Mouse (Mus musculus): ENCODE measurements around the gene Stox2. TPM values are rescaled to one million over a fixed set of nuclear protein-coding genes. Genes with fewer than 3 reads are reported as not detected.

The Stox2 gene
- total and polyA plus RNA-seq, 2 experiments from 2014 or later = 36.3 to 94.5 TPM

DNA sequence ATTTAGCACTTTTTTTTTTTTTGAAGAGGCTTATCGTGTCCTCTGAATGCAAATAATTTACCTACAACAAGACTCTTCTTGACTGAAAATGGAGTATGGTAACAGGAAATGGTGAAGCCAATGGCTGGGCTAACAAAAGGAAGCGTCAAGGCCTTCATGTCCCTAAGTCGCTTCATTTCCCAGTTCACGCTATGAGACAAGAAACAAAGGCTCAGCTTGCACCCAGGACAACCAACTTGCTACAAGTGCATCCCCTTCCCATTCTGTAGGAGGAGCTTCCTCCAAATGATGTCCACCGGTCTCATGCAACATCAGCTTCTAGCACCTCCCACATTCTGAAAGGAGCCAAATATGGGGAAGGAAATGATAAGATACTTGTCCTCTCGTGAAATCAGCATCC, 160.7 kb downstream of the Stox2 start:
- Histone ChIP-seq H3K27ac (peak overlapping the region; percentile 98; the same call in 1 of the 2 replicates), H3K27me3 (ENCODE audit: insufficient read depth, low read length) (no peaks in the 10 kb centered on the region), H3K9ac (replicated peaks; ENCODE audit: low read length) (peak overlapping the region; percentile 99; the same call in 1 of the 2 replicates), H3K4me2 (ENCODE audit: low read depth, low read length) (peak overlapping the region; percentile 95), H3K9me3 (ENCODE audit: low read length) (no peaks in the 10 kb centered on the region), H3K36me3 (ENCODE audit: insufficient read depth, low read length) (no peaks in the 10 kb centered on the region), H3K4me3 (ENCODE audit: low read length) (peak overlapping the region; percentile 71), H3K4me1 (ENCODE audit: insufficient read depth, low read length) (peaks cover 49% of the 10 kb centered on the region)
- 19% methylated on average over 6 of the region's 6 CpGs for WGBS
- ATAC-seq (no peak), DNase-seq (ENCODE audit: low spot score) (peak; percentile 31)
- TF ChIP-seq CTCF (IDR thresholded peaks at IDR 0.05; ENCODE audit: low read depth) = no peak

GRCm38 (mm10) chr8:47284329-47285326, 161.5 kb downstream of the Stox2 start:
- Histone ChIP-seq H3K27me3 (ENCODE audit: insufficient read depth, low read length) (no peaks in the 10 kb centered on the region), H3K4me1 (ENCODE audit: insufficient read depth, low read length) (peaks cover 46% of the 10 kb centered on the region), H3K27ac (peak overlapping the region; percentile 71), H3K36me3 (ENCODE audit: insufficient read depth, low read length) (no peaks in the 10 kb centered on the region), H3K9ac (replicated peaks; ENCODE audit: low read length) (peak overlapping the region; percentile 30), H3K4me3 (ENCODE audit: low read length) (peak overlapping the region; percentile 71), H3K4me2 (ENCODE audit: low read depth, low read length) (peak overlapping the region; percentile 95), H3K9me3 (ENCODE audit: low read length) (no peaks in the 10 kb centered on the region)
- no peak for ATAC-seq
- WGBS = 16% methylated on average over 21 of the region's 21 CpGs
- TF ChIP-seq CTCF (IDR thresholded peaks at IDR 0.05; ENCODE audit: low read depth) = no peak
- peak; percentile 54 for DNase-seq (ENCODE audit: low spot score)

- Histone ChIP-seq H3K9ac (replicated peaks; ENCODE audit: low read length) (no peak overlapping the region), H3K36me3 (ENCODE audit: insufficient read depth, low read length) (no peaks in the 10 kb centered on the region), H3K27ac (no peak overlapping the region), H3K4me3 (ENCODE audit: low read length) (no peak overlapping the region), H3K4me1 (ENCODE audit: insufficient read depth, low read length) (peaks cover 37% of the 10 kb centered on the region), H3K9me3 (ENCODE audit: low read length) (no peaks in the 10 kb centered on the region), H3K27me3 (ENCODE audit: insufficient read depth, low read length) (no peaks in the 10 kb centered on the region), H3K4me2 (ENCODE audit: low read depth, low read length) (peak overlapping the region; percentile 27; the same call in 1 of the 2 replicates)
- DNase-seq (ENCODE audit: low spot score) (no peak), ATAC-seq (no peak)
- no peak for TF ChIP-seq CTCF (IDR thresholded peaks at IDR 0.05; ENCODE audit: low read depth)
- WGBS = 37% methylated on average over 10 of the region's 10 CpGs
Measured at GRCm38 (mm10) chr8:47279898-47280297, 166.3 kb downstream of the Stox2 start.

- Histone ChIP-seq H3K27ac (no peak overlapping the region), H3K4me3 (ENCODE audit: low read length) (no peak overlapping the region), H3K36me3 (ENCODE audit: insufficient read depth, low read length) (no peaks in the 10 kb centered on the region), H3K4me1 (ENCODE audit: insufficient read depth, low read length) (peaks cover 20% of the 10 kb centered on the region; the same call in 1 of the 2 replicates), H3K9ac (replicated peaks; ENCODE audit: low read length) (no peak overlapping the region), H3K4me2 (ENCODE audit: low read depth, low read length) (no peak overlapping the region), H3K9me3 (ENCODE audit: low read length) (no peaks in the 10 kb centered on the region), H3K27me3 (ENCODE audit: insufficient read depth, low read length) (no peaks in the 10 kb centered on the region)
- WGBS = 69% methylated on average over 3 of the region's 3 CpGs
- no peak for DNase-seq (ENCODE audit: low spot score)
- no peak for TF ChIP-seq CTCF (IDR thresholded peaks at IDR 0.05; ENCODE audit: low read depth)
- ATAC-seq = no peak
Measured at GRCm38 (mm10) chr8:47278211-47278610, 168.0 kb downstream of the Stox2 start.

DNA sequence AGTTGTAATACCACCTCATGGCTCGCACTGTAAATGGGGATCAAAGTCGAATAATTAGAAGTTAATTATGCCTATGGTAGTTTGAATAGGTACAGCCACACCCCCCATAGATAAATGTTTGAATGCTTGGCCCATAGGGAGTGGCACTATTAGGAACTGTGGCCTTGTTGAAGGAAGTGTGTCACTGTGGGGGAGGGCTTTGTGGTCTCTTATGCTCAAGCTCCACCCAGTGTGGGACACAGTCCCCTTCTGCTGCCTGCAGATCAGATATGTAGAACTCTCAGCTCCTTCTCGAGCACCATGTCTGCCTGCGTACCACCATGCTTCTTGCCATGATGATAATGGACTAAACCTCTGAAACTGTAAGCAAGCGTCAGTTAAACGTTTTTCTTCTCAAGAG, 177.2 kb downstream of the Stox2 start:
- H3K4me2 ChIP-seq (ENCODE audit: low read depth, low read length) = no peak overlapping the region
- no peaks in the 10 kb centered on the region for H3K9me3 ChIP-seq (ENCODE audit: low read length)
- H3K36me3 ChIP-seq (ENCODE audit: insufficient read depth, low read length) = no peaks in the 10 kb centered on the region
- H3K4me1 ChIP-seq (ENCODE audit: insufficient read depth, low read length) = 0 out of 2 replicates have a peak, but pooled peaks cover 6% of the 10 kb centered on the region
- H3K27me3 ChIP-seq (ENCODE audit: insufficient read depth, low read length) = no peaks in the 10 kb centered on the region
- no peak for DNase-seq (ENCODE audit: low spot score)
- TF ChIP-seq CTCF (IDR thresholded peaks at IDR 0.05; ENCODE audit: low read depth) = no peak
- H3K27ac ChIP-seq = no peak overlapping the region
- 81% methylated on average over 6 of the region's 6 CpGs for WGBS
- no peak overlapping the region for H3K4me3 ChIP-seq (ENCODE audit: low read length)
- no peak for ATAC-seq
- H3K9ac ChIP-seq (replicated peaks; ENCODE audit: low read length) = no peak overlapping the region

DNA sequence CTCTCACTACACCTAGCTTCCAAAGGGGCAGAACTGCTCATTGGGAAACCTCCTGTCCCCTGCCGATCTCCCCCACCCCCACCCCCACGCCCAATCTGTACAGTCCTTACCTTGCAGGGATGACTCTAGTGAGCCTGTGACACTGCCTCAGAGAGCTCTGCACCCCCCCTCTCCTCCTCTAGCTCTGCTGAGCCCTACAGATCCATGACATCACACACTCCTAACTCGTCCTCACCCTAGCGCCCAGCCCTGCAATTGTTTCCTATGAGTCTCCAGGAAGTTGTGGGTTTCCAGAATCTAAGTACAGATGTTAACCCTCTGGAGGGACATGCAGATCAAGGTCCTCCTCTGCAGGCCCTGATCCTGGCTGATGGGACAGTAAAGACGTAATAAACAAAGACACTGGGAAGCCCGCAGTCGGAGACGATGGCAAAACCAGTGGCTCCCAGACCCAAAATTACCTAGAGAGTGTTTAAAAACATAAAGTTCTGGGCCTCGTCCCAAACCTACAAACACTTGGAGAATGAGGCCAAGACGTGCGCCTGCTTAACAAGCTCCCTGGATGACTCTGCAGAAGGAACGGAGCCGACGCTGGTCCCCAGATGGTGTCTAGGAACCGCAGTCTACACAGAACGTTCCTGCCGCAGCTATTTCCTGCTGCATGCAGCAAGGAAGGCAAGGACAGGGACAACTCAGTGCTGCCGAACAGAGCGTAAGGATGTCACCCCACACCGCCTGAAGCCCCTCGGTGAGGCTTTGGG, 177.9 kb downstream of the Stox2 start:
- no peak overlapping the region for H3K9ac ChIP-seq (replicated peaks; ENCODE audit: low read length)
- no peak for TF ChIP-seq CTCF (IDR thresholded peaks at IDR 0.05; ENCODE audit: low read depth)
- H3K4me2 ChIP-seq (ENCODE audit: low read depth, low read length) = no peak overlapping the region
- H3K27me3 ChIP-seq (ENCODE audit: insufficient read depth, low read length) = no peaks in the 10 kb centered on the region
- H3K36me3 ChIP-seq (ENCODE audit: insufficient read depth, low read length) = no peaks in the 10 kb centered on the region
- peaks cover 6% of the 10 kb centered on the region; the same call in 1 of the 2 replicates for H3K4me1 ChIP-seq (ENCODE audit: insufficient read depth, low read length)
- no peak overlapping the region for H3K27ac ChIP-seq
- no peaks in the 10 kb centered on the region for H3K9me3 ChIP-seq (ENCODE audit: low read length)
- no peak overlapping the region for H3K4me3 ChIP-seq (ENCODE audit: low read length)
- no peak for DNase-seq (ENCODE audit: low spot score)
- WGBS = 70% methylated on average over 21 of the region's 21 CpGs
- peak; percentile 47; the same call in 1 of the 2 replicates for ATAC-seq

Measured in hindbrain, postnatal 0 days (tissue).